Mouse (Mus musculus) heart, adult 2 months (tissue): ENCODE results near the gene A930018P22Rik. TPM values are rescaled to one million over a fixed set of nuclear protein-coding genes. Genes with fewer than 3 reads are reported as not detected.

Experiments
- DNase-seq, 2 experiments: peaks; one replicate each; pipeline ENCODE4 v3.0.0; 2021
- H3K27ac ChIP-seq: fragments of 200-600 bp; 2 replicates; pipeline ENCODE4 v1.8.1; 2022
- H3K27me3 ChIP-seq: fragments of 200-500 bp; 2 replicates; pipeline ENCODE4 v1.6.1; 2012; ENCODE audit warnings: mild to moderate bottlenecking, low read length, inconsistent platforms, mixed read lengths; ENCODE audit not compliant: control insufficient read depth, insufficient read depth
- H3K36me3 ChIP-seq: fragments of 200-500 bp; 2 replicates; pipeline ENCODE4 v1.6.1; 2012; ENCODE audit warnings: low read length, inconsistent platforms; ENCODE audit not compliant: control insufficient read depth, insufficient read depth
- H3K4me1 ChIP-seq: fragments of 200-500 bp; 2 replicates; pipeline ENCODE4 v1.6.1; 2011; ENCODE audit warnings: low read length; ENCODE audit not compliant: control insufficient read depth, insufficient read depth
- H3K4me3 ChIP-seq: fragments of 200-600 bp; 2 replicates; pipeline ENCODE4 v1.8.1; 2022
- H3K79me2 ChIP-seq: fragments of 200-500 bp; replicated peaks from 2 replicates; pipeline ENCODE4 v1.6.1; 2012; ENCODE audit warnings: mild to moderate bottlenecking, inconsistent platforms, low read length, moderate library complexity, mixed read lengths; ENCODE audit not compliant: control insufficient read depth, insufficient read depth
- H3K9ac ChIP-seq: fragments of 200-500 bp; 2 replicates; pipeline ENCODE4 v1.6.1; 2012; ENCODE audit warnings: low read depth, mild to moderate bottlenecking, control low read depth, inconsistent platforms, low read length, mixed read lengths
- CTCF ChIP-seq: fragments of 200-600 bp; IDR thresholded peaks from 2 replicates; pipeline ENCODE4 v1.8.1; 2022; ENCODE audit warnings: antibody characterized with exemption, mild to moderate bottlenecking, moderate library complexity
- EP300 ChIP-seq: fragments of 200-500 bp; IDR thresholded peaks from 2 replicates; pipeline ENCODE4 v1.6.1; 2011; ENCODE audit warnings: low read depth, low read length, control low read depth; ENCODE audit not compliant: insufficient read depth
- POLR2A ChIP-seq: fragments of 200-500 bp; IDR thresholded peaks from 2 replicates; pipeline ENCODE4 v1.6.1; 2011; ENCODE audit warnings: mild to moderate bottlenecking, low read depth, low read length, control low read depth; ENCODE audit not compliant: insufficient read depth
- WGBS: fragments of 180-500 bp; shearing (Covaris S2); methylation state at CpG from one replicate; pipeline ENCODE4 v1.1.7; 2018; 5-methylcytosine and 5-hydroxymethylcytosine counted together
- intact Hi-C: fragments of 180-260 bp; cut with DNase I; formaldehyde crosslinking; loops from one replicate; pipeline ENCODE4 v1.15.1; 2025
- polyA plus RNA-seq: library from polyadenylated mRNA; depleted of rRNA; stranded (reverse); fragments of >200 nt; gene quantifications from 2 replicates; pipeline ENCODE4 v1.2.3, GENCODE M21; 2012
- total RNA-seq, 2 experiments: library from RNA; stranded (reverse); gene quantifications; 2 replicates each; pipeline ENCODE4 v1.2.3; 2021

A930018P22Rik gene
- total and polyA plus RNA-seq, 3 experiments = 0.48 to 0.63 TPM; not detected in 1

GRCm38 (mm10) chr2:104124071-104124470, 1.5 kb downstream of the A930018P22Rik start:
- no peaks in the 10 kb centered on the region for H3K27me3 ChIP-seq
- H3K79me2 ChIP-seq = no peaks in the 10 kb centered on the region
- intact Hi-C loops = loop anchor here (10.0 kb wide), 1 partner anchor 89 kb away; no protein-coding TSS in a partner anchor
- no peak overlapping the region for H3K9ac ChIP-seq
- TF ChIP-seq EP300 = no peak
- no peak for TF ChIP-seq CTCF
- TF ChIP-seq POLR2A = no peak
- no peak for DNase-seq
- WGBS = 86% methylated on average over 5 of the region's 5 CpGs
- no peak overlapping the region for H3K4me3 ChIP-seq
- H3K36me3 ChIP-seq = peaks cover 6% of the 10 kb centered on the region; the same call in 1 of the 2 replicates
- no peak overlapping the region for H3K27ac ChIP-seq
- H3K4me1 ChIP-seq = peaks cover 7% of the 10 kb centered on the region

GRCm38 (mm10) chr2:104128803-104129531, 6.4 kb downstream of the A930018P22Rik start:
- no peaks in the 10 kb centered on the region for H3K36me3 ChIP-seq
- no peaks in the 10 kb centered on the region for H3K27me3 ChIP-seq
- no peaks in the 10 kb centered on the region for H3K4me1 ChIP-seq
- peak; percentile 29 to 45 for DNase-seq
- intact Hi-C loops = loop anchor here (10.0 kb wide), 1 partner anchor 94 kb away; no protein-coding TSS in a partner anchor
- H3K9ac ChIP-seq = no peak overlapping the region
- 86% methylated on average over 13 of the region's 13 CpGs for WGBS
- H3K4me3 ChIP-seq = no peak overlapping the region
- no peaks in the 10 kb centered on the region for H3K79me2 ChIP-seq
- peak overlapping the region; percentile 51; the same call in 1 of the 2 replicates for H3K27ac ChIP-seq
- TF ChIP-seq CTCF (no peak), EP300 (no peak), POLR2A (no peak)

GRCm38 (mm10) chr2:104130165-104130564, 7.6 kb downstream of the A930018P22Rik start:
- no peaks in the 10 kb centered on the region for H3K27me3 ChIP-seq
- no peaks in the 10 kb centered on the region for H3K79me2 ChIP-seq
- TF ChIP-seq POLR2A (no peak), CTCF (no peak), EP300 (no peak)
- 50% methylated on average over 6 of the region's 6 CpGs for WGBS
- H3K4me1 ChIP-seq = no peaks in the 10 kb centered on the region
- peak in 1 of 2 experiments; percentile 13 for DNase-seq
- no peak overlapping the region for H3K27ac ChIP-seq
- no peaks in the 10 kb centered on the region for H3K36me3 ChIP-seq
- H3K9ac ChIP-seq = no peak overlapping the region
- intact Hi-C loops = loop anchor here (5.0 to 10.0 kb wide), 2 partner anchors 457 to 645 kb away; no protein-coding TSS in a partner anchor
- H3K4me3 ChIP-seq = no peak overlapping the region

- 72% methylated on average over 3 of the region's 3 CpGs for WGBS
- peak in 1 of 2 experiments; percentile 53 for DNase-seq
- Histone ChIP-seq H3K36me3 (no peaks in the 10 kb centered on the region), H3K4me3 (no peak overlapping the region), H3K9ac (no peak overlapping the region), H3K27me3 (no peaks in the 10 kb centered on the region), H3K79me2 (no peaks in the 10 kb centered on the region), H3K4me1 (no peaks in the 10 kb centered on the region), H3K27ac (no peak overlapping the region)
- intact Hi-C loops = loop anchor here (5.0 to 10.0 kb wide), 2 partner anchors 456 to 644 kb away; no protein-coding TSS in a partner anchor
- TF ChIP-seq EP300 = no peak
- peak; percentile 78 for TF ChIP-seq CTCF
Observed at GRCm38 (mm10) chr2:104130969-104131368, 8.4 kb downstream of the A930018P22Rik start.

GRCm38 (mm10) chr2:104132266-104132859, 9.8 kb downstream of the A930018P22Rik start:
- TF ChIP-seq EP300 (no peak), POLR2A (no peak), CTCF (no peak)
- H3K27ac ChIP-seq = no peak overlapping the region
- no peaks in the 10 kb centered on the region for H3K27me3 ChIP-seq
- 54% methylated on average over 7 of the region's 7 CpGs for WGBS
- H3K79me2 ChIP-seq = no peaks in the 10 kb centered on the region
- H3K4me1 ChIP-seq = no peaks in the 10 kb centered on the region
- H3K36me3 ChIP-seq = no peaks in the 10 kb centered on the region
- no peak overlapping the region for H3K9ac ChIP-seq
- intact Hi-C loops = loop anchor here (5.0 to 10.0 kb wide), 2 partner anchors 455 to 642 kb away; no protein-coding TSS in a partner anchor
- no peak overlapping the region for H3K4me3 ChIP-seq
- no peak for DNase-seq
